Mouse (Mus musculus): Measurements from ENCODE around the gene Mfsd14a.

Mfsd14a gene

GRCm38 (mm10) chr3:116599705-116600104, 62.8 kb downstream of the Mfsd14a start:
- DNase-seq (ENCODE audit: low spot score) = no peak

- DNase-seq (ENCODE audit: low spot score) = no peak
Observed at GRCm38 (mm10) chr3:116595603-116595991, 66.9 kb downstream of the Mfsd14a start.

- DNase-seq (ENCODE audit: low spot score) = peak; percentile 98
Observed at GRCm38 (mm10) chr3:116594728-116595602, 67.5 kb downstream of the Mfsd14a start, which contains the start of gene Sass6. Sass6 (plus strand) TSS chr3:116594982.

GRCm38 (mm10) chr3:116594076-116594727, 68.3 kb downstream of the Mfsd14a start:
- DNase-seq (ENCODE audit: low spot score) = no peak

GRCm38 (mm10) chr3:116582201-116582600, 80.3 kb downstream of the Mfsd14a start:
- no peak for DNase-seq (ENCODE audit: low spot score)

Data from testis, postnatal 10 days (tissue).